18 mouse cellular contexts compared by ENCODE assay signal in genomic region chr7:68288000-68288399, GRCm38 (mm10). TPM values are rescaled to one million over a fixed set of nuclear protein-coding genes. Genes with fewer than 3 reads are reported as not detected.
A peak's percentile ranks its signal among the peaks of the same experiment; 100 is the strongest.
DNase-seq lines count a peak whose midpoint lies in the region; ATAC-seq lines count a peak whose summit lies in the region.
"Not testable (repeated sequence)": the region's sequence is repeated elsewhere in the genome, so short reads cannot be mapped to it uniquely, and the experiment has no call there.
"Had no signal": no experiment of that assay in that cellular context is flagged by ENCODE, and none has a peak within 500 bp of the region (broad histone marks: within the 10 kb centered on the region; RNA-seq: fewer than 3 reads in every experiment).

No protein-coding gene starts in this region.

- ATAC-seq in inflammation-experienced regulatory T-cells, adult 6 months: peak; percentile 14

- peak; percentile 72 for DNase-seq in CD4-positive, CD25-positive, alpha-beta regulatory T cell, adult 2 months (ENCODE audit: low read depth, low spot score)
- peak; percentile 70 for DNase-seq in T-cell, adult 2 months (ENCODE audit: low spot score)
- peak; percentile 51 for DNase-seq in splenic B cell, adult 2 months (ENCODE audit: low read depth, low spot score)
- peak; percentile 64 for DNase-seq in thymus, postnatal 25 days

- not testable (repeated sequence) for H3K36me3 ChIP-seq in splenic B cell, adult 2 months (ENCODE audit: control insufficient read depth, insufficient read depth, low read length, poor library complexity, severe bottlenecking)

- H3K27me3 ChIP-seq in splenic B cell, adult 2 months (ENCODE audit: control insufficient read depth, insufficient read depth, low read length, poor library complexity, severe bottlenecking): not testable (repeated sequence)

RNA-seq across cellular contexts. Expression of gene Fam169b, which starts 14.4 kb away (rescaled TPM):
- 100 to 1,000 TPM in 2 of 3 experiments, 10 to 100 TPM in 1; 45.3 to 127 (median 108) TPM for polyA plus RNA-seq in inflammation-experienced regulatory T-cells, adult 6 months (2017; shearing (Covaris generic))
- polyA plus RNA-seq: erythroblast, embryonic 14.5 days; forebrain, embryonic 15.5 days; G1E; hindbrain, embryonic 16.5 days had no signal

RNA-seq across cellular contexts. Expression of gene Pgpep1l, which starts 24.0 kb away (rescaled TPM):
- polyA plus RNA-seq in inflammation-experienced regulatory T-cells, adult 6 months (2017; shearing (Covaris generic)): 1 to 10 TPM in 2 of 3 experiments, under 1 TPM in 1; 0.98 to 6.9 (median 4.2) TPM
- polyA plus RNA-seq: embryonic facial prominence, embryonic 10.5 days; erythroblast, embryonic 14.5 days; forebrain, embryonic 12.5 days; forebrain, embryonic 15.5 days; gonadal fat pad, adult 2 months; heart, embryonic 12.5 days; hindbrain, embryonic 10.5 days; hindbrain, embryonic 13.5 days; hindbrain, embryonic 16.5 days; intestine, embryonic 14.5 days; intestine, postnatal 0 days; Patski had no signal

Comparison
In these comparisons a context has a peak if more than half of its experiments do, and no peak if none do; other contexts are left out.
1. Peak in every context shown above with its lines: DNase-seq and ATAC-seq.